Mouse (Mus musculus) ES-Bruce4 (cell line): Measurements from ENCODE around the gene Il1r2.

Experiments used
- CTCF ChIP-seq: IDR thresholded peaks from one replicate; pipeline ENCODE4 v1.8.1; 2011; ENCODE audit warnings: low read depth, low read length
- POLR2A ChIP-seq: IDR thresholded peaks from one replicate; pipeline ENCODE4 v1.8.1; 2011; ENCODE audit warnings: low read length; ENCODE audit not compliant: insufficient read depth

DNA sequence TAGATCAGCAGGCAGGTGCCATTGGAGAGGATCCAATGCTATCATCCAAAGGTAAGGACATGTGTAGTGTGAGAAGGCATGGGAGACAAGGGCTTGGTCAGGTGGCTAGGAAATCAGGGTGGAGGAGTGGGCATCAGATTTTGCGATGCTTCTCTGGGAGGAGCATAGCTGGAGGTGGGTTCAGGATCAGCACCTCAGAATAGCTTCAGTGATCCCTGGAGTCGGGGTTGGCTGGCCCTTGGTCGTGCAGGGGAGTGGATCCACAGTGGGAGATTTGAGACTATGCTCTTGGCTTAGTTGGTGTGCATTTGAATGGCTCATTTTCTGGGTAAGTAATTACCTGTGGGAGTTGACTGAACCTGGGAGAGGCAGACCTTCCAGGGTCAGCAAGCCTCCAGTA lies 59.7 kb downstream of the Il1r2 start:
- no peak for TF ChIP-seq CTCF
- TF ChIP-seq POLR2A = no peak
